Mouse (Mus musculus): Measurements from ENCODE around the gene Zc3h15.

DNA sequence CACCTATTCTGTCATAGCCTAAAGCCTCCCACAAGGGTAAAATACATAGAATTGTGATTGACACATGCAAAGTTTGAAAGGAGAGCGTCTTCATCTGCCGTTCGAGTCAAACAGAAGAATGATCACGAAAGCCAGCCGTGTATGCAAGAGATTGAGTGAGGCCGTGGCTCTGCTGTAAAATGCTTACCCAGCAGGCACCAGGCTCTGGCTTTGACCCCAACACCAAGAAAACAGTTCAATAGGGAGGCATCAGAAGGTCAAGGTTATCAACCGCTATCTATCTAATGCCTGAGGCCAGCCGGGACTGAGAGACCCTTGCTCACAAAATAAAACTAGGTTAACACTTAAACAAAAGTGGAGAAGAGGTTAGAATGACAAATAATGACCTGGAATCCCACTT lies 40.5 kb downstream of the Zc3h15 start:
- TF ChIP-seq CTCF (IDR thresholded peaks at IDR 0.05; ENCODE audit: control insufficient read depth, insufficient read depth, insufficient replicate concordance, low read depth, low read length), result no peak
- no peak for TF ChIP-seq POLR2A (IDR thresholded peaks at IDR 0.05; ENCODE audit: control insufficient read depth, low read depth, low read length)

All from testis, adult 2 months (tissue).